Mouse (Mus musculus) thymus, postnatal 36 days (tissue): ENCODE results near the gene Nol12.
A peak's percentile ranks its signal among the peaks of the same experiment; 100 is the strongest.

ENCODE experiments used
- DNase-seq, 2 experiments: peaks; one replicate each; pipeline ENCODE4 v3.0.0; 2022; ENCODE audit warnings: mixed read lengths in 2 of 2

The Nol12 gene

DNA sequence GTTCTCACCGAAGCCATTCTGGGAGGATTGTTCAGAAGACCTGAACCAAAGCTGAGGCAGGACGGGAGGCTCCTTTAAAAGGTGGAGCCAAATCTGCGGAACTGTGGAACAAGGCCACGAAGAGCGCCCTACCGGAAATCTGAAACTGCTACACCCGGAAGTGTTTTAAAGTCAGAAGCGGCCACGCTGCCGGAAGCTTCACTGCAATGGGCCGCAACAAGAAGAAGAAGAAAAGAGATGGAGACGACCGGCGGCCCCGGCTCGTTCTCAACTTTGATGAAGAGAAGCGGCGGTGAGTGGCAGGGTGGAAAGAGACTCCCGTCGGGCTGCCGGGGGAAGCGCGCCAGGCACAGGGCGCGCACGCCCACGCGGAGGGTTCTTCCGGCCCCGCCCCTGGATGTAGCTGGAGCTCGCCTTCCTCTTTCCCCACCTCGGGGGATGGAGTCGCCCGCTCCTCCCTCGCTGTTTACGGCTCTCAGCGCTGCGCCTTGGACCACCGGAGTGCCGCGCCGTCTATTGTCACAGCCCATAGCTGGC, at the start of gene Nol12:
Gene Nol12 (plus strand): TSS at position 150 of the 537 bp plus-strand sequence.
- DNase-seq = peak; percentile 80 to 83

DNA sequence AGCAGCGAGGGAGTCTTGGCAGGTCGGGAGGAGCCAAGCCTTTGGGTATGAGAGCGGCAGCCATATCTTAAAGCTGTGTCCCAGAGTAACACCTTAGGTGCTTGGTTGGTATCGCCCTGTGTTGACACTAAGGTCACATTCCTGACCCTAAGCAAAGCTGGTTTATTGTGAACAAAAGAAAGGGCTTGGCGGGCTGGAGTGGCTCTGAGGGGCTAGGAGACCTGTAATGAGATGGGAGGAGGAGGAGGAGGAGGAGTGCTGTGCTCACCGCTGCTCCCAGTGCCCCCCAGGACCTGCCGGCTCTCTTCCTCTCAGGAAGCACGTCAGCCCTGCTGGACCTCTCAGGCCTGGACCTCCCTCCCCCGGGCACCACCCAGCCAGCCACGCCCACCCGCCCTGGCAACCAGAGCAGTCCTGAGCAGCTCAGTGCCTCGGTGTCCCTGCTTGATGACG, 45.3 kb upstream of the Nol12 start:
- DNase-seq = no peak

DNA sequence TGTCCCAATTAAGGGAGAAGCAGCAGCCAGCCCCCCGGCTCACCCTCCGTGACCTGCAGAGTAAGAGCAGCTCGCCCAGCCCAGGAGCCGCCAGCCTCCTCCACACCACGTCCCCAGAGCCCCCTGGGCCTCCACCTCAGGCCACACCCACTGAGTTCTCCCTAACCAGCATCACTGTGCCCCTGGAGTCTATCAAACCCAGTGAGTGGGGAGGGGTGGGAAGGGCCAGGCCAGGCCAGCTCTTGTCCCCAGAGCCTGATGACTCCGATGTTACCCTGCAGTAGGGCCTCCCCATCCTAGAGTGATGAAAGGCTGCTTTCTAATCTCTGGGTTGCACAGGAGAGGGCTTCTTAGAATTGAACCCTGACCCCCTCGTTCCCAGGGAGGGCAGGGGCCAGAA, 42.3 kb upstream of the Nol12 start:
- no peak for DNase-seq

DNA sequence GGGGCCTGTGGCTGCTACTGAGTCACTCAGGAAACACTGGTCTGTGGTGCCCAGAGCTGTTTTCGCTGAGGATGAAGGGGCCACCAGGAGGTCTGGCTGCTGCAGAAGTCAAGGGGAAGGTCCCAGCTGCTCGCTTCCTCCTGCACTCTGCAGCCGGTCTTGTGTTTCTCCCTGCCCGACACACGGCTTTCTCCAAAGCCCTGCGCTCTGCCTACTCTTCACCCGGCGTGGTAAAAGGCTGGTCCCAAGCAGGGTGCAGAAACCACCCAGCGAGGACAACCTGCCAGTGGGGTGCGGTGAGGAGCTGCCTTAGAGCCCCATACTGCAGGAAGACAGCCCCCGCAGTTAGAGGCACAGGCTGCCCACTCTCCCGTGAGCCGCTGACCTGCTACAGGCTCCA, 40.0 kb upstream of the Nol12 start:
- peak; percentile 42 to 61 for DNase-seq

DNA sequence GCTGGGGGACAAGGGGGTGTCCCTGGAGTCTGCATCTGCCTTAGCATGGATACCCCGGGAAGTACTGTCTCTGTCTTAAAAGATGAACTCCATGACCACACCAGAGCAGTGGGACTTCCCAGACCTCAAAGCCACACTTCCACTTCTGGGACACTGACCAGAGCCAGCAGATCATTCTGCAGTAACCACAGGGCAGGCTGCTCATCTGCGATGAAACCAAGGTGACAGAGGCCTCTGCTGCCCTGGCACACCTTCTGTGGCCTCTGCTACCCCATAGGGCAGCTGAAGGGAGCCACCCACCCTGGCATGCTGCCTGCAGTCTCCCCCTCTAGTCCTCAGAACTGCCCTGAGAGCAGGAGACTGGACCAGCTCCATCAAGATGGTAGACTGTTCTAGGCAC, 39.0 kb upstream of the Nol12 start:
- no peak for DNase-seq

DNA sequence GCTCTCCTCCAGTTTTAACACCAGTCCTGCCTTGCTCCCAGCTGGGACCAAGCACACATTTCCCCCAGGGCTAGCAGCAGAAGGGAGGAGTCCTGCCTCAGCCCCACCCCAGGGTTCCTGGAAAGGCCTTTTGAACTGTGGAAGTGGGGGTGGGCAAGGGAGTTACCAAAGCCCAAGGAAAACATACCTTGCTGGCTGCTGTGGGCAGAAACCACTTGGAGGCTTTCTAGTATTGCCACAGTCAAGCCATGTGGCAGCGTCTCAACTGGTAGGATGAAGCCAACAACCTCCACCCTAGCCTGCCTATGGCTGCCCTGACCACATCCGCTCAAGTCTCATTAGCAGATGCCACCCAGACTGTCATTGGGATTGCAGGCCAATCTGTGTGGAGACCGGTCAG, 38.6 kb upstream of the Nol12 start:
- peak; percentile 41 to 60 for DNase-seq

DNA sequence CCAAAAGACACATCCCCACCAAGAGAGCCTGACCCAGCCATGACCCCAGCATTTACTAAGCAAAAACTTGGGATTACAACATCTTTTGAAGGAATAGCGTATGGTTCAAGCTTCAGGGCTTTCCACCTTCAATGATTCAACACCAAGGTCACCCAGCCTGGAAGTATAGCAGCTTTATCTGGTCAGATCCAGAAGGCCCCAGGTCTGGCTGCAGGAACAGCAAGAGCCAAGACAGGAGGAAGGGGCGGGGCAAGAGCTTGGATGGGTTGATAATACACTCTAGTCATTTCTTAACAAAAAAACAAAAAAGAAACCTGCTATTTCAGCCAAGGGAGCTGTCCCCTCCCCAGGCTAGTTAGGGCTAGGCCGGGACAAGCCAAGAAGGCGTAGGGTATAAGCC, 37.2 kb upstream of the Nol12 start:
- no peak for DNase-seq

DNA sequence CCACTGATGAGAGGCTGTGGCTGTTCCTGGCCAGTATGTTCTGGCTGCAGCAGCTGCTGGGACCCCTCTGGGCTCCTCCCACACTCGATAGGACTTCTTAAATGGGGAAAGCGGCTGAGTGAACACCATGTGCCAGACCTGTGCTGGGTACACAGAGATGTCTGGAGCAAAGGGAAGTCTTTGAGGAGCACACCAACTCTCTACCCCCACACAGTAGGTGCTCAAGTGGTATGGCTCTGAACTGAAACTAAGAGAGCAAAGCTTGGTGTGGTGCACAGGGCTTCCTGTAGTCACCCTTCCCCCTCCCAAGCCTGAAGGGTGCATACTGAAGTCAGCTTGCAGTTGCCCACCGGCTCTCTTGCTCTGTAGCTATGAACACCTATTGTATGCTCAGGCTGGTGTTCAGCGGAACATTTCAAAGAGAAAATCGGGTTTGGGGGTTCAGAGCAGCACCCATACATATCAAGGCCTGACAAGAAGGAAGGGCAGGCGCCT, 36.2 kb upstream of the Nol12 start:
- DNase-seq = peak; percentile 59 to 75

DNA sequence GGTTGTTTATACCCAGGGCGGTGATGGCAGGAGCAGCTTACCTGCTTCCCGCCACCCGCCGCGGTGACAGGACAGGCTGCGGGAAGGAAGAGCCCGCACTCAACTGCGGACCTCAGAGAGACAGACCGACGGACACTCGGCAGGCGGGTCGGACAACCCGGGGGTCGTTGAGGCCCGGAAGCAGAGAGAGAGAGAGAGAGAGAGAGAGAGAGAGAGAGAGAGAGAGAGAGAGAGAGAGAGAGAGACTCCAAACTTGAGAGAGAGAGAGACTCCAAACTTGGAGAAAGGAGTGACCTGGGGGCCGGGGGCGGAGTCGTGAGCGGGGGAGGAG, 35.4 kb upstream of the Nol12 start, which contains the start of gene Gm49510:
Gene Gm49510 (plus strand): TSS at position 259 of the 331 bp plus-strand sequence.
- DNase-seq = no peak

DNA sequence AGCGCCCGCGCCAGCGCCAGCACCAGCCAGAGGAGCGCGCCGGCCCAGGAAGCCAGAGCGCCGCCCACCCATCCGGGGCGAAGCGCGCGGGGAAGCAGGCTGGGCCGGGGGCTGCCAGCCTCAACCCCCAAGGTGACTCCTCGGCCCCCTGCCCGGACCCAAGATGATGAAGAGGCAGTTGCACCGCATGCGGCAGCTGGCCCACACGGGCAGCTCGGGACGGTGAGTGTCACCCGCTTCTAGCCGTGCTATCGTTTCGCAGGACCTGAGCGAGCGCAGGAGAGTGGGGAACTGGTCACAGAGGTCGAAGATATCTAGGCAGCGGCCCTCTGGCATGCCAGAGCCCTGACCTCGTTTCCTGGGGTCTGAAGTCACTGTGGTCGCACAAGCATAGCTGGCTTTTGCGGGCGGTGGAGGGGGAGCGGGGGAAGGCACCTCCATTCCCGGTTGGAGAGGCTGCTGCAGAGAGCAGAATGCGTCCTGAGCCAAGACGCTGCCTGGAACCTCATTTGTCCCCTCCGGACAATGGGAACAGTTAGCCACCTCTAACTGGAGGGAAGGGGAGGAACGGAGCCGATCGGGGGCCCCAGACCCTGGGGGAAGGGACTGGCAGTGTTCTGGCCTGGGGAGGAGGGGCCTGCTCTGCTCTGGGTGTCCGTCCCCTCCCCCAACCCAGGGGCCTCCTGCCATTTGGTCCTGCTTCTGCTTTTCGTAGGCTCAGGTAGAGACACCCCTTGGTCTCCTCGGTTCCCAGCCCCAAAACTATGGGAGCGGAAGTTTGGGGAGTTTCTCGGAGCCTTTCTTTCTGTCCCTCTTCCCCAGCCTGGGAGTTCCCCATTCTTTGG, 34.8 kb upstream of the Nol12 start, which contains the start of gene Sh3bp1:
Gene Sh3bp1 (plus strand): TSS at position 29 of the 845 bp plus-strand sequence.
- DNase-seq = peak; percentile 82 to 86

DNA sequence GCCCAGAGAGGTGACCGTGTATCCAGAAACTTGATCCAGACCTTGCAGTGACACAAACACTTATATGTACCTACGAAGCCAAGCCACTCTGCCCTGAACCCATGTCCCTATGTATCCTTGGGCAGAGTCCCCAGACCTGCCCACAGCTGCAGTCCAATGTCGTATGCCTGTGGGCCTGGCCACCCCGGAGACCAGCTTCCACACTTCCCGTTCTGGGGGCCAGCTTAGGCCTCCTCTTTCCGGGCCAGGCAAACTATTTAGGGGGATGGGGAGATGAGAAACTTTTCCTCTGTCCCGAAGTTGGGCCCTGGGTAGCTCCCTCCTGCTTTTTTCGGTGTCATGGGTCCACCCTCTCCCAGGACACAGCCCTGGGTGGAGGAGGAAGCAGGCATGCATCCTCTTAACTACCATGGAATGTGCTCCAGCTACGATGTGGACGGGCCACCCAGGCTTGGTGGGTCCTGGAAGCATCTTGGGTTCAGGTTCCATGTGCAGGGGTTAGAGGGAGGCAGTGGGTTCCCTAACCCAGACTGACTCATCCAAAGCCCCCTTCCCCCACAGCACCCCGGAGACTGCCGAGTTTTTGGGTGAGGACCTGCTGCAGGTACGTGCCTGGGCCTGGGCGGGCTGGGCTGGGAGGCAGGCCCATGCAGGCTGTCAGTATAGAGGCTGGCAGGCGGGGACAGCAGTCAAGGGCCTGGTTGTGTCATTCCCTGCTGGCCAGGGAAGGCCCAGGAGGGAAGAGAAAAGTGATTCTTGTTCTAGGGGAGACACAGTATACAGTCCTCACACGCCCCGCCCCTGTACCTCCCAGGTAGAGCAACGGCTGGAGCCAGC, 33.9 kb upstream of the Nol12 start:
- no peak for DNase-seq

DNA sequence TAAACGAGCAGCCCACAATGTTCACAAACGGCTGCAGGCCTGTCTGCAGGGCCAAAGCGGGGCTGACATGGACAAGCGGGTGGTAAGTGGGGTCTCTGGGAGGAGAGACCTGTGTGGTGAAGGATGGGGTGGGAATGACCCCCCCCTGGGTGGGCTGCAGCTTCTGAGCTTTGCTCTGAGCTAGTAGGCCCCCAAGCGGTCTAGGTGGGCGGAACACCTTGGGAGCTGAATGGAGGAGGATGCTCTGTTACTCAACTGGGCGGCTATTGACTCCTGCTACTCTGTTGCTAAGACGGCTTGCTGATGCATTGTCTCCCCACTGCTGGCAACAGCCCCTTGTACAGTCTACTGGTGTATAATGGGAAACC, 33.3 kb upstream of the Nol12 start:
- DNase-seq = no peak

DNA sequence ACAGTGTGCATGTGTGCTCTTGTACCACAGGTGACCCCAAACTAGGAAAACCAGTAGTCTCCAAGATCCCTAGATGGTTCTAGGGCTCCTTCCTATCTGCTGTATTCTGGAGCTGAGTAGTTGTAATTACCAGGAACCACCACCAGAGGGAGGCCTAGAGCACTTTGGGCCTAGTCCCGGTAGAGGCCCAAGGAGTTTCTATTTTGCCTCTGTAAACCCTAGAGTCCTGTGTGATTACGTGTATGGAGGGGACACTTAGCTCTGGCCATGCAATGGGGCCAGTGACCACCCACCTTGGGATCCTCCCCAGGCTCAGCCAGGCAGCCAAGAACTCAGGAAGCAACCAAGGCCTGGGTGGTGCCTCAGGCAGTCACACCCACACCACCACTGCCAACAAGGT, 31.5 kb upstream of the Nol12 start:
- peak; percentile 67 to 75 for DNase-seq

DNA sequence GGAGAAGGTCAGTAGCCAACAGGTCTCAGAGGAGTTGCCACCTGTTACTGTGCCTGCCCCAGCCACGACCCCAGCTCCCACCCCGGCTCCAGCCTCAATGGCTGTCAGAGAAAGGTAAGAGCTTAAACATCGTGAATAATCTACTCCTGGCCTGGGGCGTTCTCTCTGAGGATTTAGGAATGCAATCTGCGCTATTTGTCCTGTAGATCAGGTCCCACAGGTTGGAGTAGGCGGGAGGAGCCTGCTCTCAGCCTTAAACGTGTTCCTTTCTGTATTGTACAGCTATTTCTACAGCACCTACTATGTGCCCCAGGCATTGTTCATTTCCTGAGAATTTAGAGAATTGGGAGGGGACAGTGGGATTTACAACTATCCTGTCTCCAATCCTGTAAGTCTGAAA, 26.3 kb upstream of the Nol12 start:
- no peak for DNase-seq

DNA sequence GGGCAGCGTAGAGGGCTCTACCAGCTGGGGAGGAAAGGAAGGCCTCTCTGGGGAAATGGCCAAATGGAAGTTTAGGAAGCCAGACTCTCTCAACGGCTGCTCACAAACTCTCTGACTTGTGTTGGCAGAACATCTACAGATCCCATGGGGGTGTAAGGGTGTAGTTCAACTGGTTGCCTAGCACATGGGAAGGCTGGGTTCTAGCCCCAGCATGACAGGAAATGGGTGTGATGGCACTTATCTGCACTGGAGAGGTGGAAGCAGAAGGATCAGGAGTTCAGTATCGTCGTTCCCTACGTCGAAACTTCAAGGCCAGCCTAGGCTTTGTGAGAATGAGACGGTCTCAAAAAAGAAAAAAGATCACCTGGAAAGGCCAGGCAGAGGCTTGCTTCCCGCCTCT, 25.8 kb upstream of the Nol12 start:
- DNase-seq = no peak

DNA sequence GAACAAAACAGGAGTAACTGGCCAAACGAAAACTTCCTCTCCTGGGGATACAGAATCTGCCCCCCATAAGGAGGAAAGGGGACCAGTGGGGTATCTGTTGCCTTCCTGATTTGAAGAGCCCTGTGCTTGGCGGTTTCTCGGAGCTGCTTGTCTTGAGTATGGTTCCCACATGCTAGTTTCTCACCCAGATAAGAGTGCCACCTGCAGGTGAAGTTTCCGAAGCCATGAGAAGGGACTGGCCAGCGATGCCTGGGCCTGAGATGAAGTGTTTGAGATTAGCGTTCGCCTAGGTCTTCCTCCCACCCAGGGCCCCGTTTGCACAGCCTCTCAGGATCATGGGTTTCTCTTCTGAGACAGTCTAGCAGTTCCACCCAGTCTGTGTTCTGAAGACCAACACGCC, 22.7 kb upstream of the Nol12 start:
- peak in 1 of 2 experiments; percentile 43 for DNase-seq

DNA sequence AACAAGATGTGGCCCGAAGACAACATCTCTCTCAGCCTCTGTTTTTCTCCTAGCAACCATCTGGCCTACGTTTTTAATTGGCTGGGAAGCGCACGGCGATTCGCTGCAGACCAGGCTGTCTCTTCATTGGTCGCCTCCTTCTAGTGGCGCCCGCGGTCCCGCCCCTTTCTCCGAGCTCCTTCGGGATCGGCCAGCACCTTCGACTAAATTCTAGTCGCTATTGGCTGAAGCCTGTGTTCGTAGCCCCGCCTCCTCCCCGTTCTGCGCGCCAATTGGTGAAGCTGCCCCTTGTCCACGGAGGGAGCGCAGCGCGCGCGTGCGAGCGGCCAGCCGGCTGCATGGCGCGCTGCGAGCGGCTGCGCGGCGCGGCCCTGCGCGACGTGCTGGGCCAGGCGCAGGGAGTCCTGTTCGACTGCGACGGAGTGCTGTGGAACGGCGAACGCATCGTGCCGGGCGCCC, 21.1 kb upstream of the Nol12 start, which contains the start of gene Pdxp:
Gene Pdxp (plus strand): TSS at position 288 of the 459 bp plus-strand sequence.
- DNase-seq = peak; percentile 95 to 98

DNA sequence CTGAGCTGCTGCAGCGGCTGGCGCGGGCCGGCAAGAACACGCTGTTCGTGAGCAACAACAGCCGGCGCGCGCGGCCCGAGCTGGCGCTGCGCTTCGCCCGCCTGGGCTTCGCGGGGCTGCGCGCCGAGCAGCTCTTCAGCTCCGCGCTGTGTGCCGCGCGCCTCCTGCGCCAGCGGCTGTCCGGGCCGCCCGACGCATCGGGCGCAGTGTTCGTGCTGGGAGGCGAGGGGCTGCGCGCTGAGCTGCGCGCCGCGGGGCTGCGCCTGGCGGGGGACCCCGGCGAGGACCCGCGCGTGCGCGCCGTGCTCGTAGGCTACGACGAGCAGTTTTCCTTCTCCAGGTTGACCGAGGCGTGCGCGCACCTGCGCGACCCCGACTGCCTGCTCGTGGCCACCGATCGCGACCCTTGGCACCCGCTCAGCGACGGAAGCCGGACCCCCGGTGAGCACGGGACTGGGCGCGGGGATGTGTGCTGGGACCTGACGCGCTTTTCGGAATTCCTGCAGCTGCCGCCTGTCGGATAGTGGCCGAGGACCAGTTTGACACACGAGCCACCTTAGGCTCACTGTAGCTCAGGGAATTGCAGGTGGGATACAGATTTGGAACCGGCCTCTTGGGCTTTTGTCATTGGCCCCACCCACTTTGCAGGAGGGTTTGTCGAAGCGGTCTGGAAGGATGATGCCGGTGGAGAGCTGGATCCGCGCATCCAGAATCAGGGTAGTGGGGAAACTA, 20.5 kb upstream of the Nol12 start:
- peak; percentile 53 to 71 for DNase-seq

DNA sequence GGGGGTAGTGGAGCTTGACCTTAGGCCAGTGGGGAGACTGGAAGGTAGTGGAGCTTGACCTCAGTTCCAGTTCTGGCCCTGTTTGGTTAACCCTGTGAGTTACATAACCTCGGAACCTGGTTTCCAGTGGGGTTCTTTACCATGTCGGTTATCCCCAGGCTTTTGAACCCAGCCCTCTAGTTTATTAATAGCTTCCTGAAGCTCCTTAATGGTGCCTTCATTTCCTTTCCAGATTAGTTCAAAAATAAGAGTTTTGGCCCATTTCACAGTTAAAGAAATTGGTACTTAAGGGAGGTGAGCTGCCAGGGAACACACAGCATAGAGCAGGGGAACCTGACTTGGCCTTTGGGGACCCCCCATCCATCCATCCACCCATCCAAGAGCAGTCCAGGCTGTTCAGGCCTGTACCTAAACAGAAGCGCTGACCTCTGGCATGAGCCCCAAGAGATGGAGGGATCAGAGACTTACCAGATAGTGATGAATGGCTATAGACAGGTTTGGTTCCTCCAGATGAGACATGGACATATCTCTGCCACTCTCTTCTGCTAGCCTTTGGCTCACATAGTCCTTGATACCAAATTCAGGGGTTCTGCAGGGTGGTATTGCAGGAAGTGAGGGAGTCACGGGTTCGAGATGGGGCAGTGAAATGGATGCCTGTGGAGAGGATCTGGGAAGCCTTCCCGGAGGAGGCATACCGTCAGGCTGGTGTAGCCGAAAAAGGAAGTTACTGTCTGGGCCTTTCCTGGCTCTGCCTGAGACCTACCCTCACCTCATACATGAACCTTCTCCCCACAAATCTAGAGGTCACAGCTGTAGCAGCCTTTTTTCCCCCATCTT, 19.7 kb upstream of the Nol12 start:
- no peak for DNase-seq

DNA sequence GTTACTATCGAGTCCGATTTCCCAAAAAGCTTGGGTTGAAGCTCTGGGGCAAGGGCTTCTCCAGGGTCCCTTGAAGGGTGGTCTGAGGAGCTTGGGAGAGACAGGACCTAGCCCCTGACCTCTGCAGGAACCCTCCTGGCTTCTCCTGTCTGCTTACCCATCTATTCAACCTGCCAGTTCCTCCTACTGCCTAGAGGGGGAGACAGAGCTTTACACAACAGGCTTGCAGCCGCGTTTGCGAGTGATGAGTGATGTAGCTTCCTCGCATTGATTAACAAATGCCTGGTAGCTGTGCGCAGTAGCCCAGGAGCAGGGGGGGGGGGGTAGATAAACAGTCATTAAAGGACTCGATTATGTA, 19.1 kb upstream of the Nol12 start:
- peak; percentile 61 to 72 for DNase-seq

DNA sequence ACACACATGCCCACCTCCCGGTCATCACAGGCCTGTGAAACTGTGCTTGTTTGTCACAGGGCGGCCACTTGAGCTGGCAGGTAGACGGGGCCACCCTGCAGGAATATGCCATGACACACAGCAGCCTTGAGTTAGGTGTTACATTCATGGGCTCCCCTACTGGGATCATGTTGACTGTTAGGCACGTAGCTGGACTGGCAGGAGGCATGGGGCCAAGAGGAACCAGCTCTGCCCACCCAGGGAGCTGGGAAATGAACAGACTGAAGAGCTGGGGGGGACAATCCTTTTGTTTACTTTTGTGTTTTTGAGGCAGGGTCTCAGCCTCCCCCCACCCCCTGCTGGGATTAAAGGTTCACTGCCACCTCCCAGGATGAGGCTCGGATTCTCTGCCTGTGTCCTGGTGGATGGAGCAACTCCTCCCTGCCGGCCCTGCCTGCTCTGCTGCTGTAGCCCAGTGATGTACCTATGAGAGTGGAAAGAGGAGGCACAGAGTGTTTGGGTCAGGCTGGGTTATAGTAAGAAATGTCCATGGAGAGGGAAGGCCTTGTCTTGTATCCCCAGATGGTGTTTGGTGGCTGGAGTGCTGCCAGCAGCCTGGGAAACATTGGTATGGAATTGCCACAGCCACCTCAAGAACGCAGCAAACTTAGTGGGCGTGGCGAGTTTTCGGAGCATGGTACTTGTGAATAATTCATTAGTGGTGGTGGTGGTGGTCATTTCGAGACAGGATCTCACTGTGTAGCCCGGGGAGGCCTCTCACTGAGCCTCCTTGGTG, 18.5 kb upstream of the Nol12 start:
- DNase-seq = no peak
